Mouse (Mus musculus): ENCODE measurements around the gene Cox6b2.

Cox6b2 gene

GRCm38 (mm10) chr7:4759670-4760069 is 6.8 kb upstream of the Cox6b2 start:
- peak; percentile 24 for DNase-seq

- peak; percentile 45 for DNase-seq
Observed at GRCm38 (mm10) chr7:4751971-4752820, 698 bp downstream of the Cox6b2 start.

- DNase-seq, result no peak
Observed at GRCm38 (mm10) chr7:4749169-4749568, 3.7 kb downstream of the Cox6b2 start.

GRCm38 (mm10) chr7:4748321-4748720 is 4.6 kb downstream of the Cox6b2 start:
- no peak for DNase-seq

- DNase-seq, result no peak
Observed at GRCm38 (mm10) chr7:4747156-4747899, 5.6 kb downstream of the Cox6b2 start.

- no peak for DNase-seq
Observed at GRCm38 (mm10) chr7:4746326-4746980, 6.4 kb downstream of the Cox6b2 start.

- DNase-seq, result no peak
Observed at GRCm38 (mm10) chr7:4744886-4745285, 8.0 kb downstream of the Cox6b2 start.

- DNase-seq, result peak; percentile 61
Observed at GRCm38 (mm10) chr7:4743354-4743753, 9.5 kb downstream of the Cox6b2 start.

- DNase-seq, result no peak
Observed at GRCm38 (mm10) chr7:4742482-4742819, 10.4 kb downstream of the Cox6b2 start.

- no peak for DNase-seq
Observed at GRCm38 (mm10) chr7:4741672-4742481, 11.0 kb downstream of the Cox6b2 start.

GRCm38 (mm10) chr7:4741151-4741550 is 11.7 kb downstream of the Cox6b2 start:
- peak; percentile 76 for DNase-seq

GRCm38 (mm10) chr7:4740309-4740727 is 12.6 kb downstream of the Cox6b2 start:
- DNase-seq, result no peak

GRCm38 (mm10) chr7:4739544-4740275 is 13.2 kb downstream of the Cox6b2 start, which contains the start of gene Kmt5c:
Gene Kmt5c, plus strand, starts transcription at chr7:4740115.
- peak; percentile 100 for DNase-seq

GRCm38 (mm10) chr7:4739041-4739543 is 13.8 kb downstream of the Cox6b2 start:
- DNase-seq, result no peak

- no peak for DNase-seq
Observed at GRCm38 (mm10) chr7:4732968-4733392, 19.9 kb downstream of the Cox6b2 start.

GRCm38 (mm10) chr7:4731090-4731489 is 21.8 kb downstream of the Cox6b2 start:
- no peak for DNase-seq

- no peak for DNase-seq
Observed at GRCm38 (mm10) chr7:4725169-4725568, 27.7 kb downstream of the Cox6b2 start, which contains the start of gene Tmem150b. Gene Tmem150b, minus strand, starts transcription at chr7:4725249.

GRCm38 (mm10) chr7:4724359-4724758 is 28.5 kb downstream of the Cox6b2 start:
- DNase-seq, result peak; percentile 78

- peak; percentile 67 for DNase-seq
Observed at GRCm38 (mm10) chr7:4723508-4723907, 29.4 kb downstream of the Cox6b2 start.

GRCm38 (mm10) chr7:4719276-4719675 is 33.6 kb downstream of the Cox6b2 start:
- no peak for DNase-seq

GRCm38 (mm10) chr7:4716955-4717354 is 35.9 kb downstream of the Cox6b2 start:
- DNase-seq, result no peak
